Mouse (Mus musculus): ENCODE data around the gene Hmces. TPM values are rescaled to one million over a fixed set of nuclear protein-coding genes. Genes with fewer than 3 reads are reported as not detected.

Gene Hmces
- 26.5 and 28.4 TPM in 2 replicates for polyA plus RNA-seq (2015; fragmentation: Nextera tagmentation; extraction: Ambion mirVana)

GRCm38 (mm10) chr6:87913661-87914325, at the start of gene Hmces:
Hmces (plus strand) TSS chr6:87913935.
- Histone ChIP-seq H3K36me3 (peaks cover 73% of the 10 kb centered on the region), H3K9me3 (no peaks in the 10 kb centered on the region), H3K4me2 (peak within 1 kb of the TSS; percentile 97), H3K27me3 (replicated peaks) (no peaks in the 10 kb centered on the region), H3K4me1 (peaks cover 20% of the 10 kb centered on the region), H3K9ac (peak within 1 kb of the TSS; percentile 94), H3K27ac (replicated peaks) (peak within 1 kb of the TSS; percentile 80), H3K4me3 (peak within 1 kb of the TSS; percentile 88)
- peak; percentile 86 for ATAC-seq (ENCODE audit: extremely low read depth, insufficient number of reproducible peaks, low FRiP score, low TSS enrichment)
- under 1% methylated on average over 57 of the region's 62 CpGs for WGBS

DNA sequence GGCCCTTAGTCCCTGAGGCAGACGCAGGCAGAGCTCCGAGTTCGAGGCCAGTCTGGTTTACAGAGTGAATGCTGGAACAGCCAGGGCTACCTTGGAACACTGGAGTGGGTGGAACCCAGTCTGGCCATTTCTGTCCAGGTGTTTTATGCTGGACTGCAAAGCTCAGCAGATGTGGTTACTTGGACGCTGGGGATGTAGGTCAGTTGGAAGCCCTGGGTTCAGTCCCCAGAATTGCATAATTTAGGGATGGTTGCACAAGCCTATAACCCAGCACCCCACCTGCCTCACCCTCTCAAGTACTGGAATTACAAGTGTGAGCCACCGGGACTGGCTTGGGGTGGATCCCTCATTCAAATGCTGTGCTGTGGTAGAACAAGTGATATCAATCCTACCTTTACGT, 47.5 kb upstream of the Hmces start:
- Histone ChIP-seq H3K27me3 (replicated peaks) (no peaks in the 10 kb centered on the region), H3K9ac (no peak overlapping the region), H3K4me1 (peaks cover 12% of the 10 kb centered on the region), H3K9me3 (no peaks in the 10 kb centered on the region), H3K27ac (replicated peaks) (no peak overlapping the region), H3K4me2 (no peak overlapping the region), H3K4me3 (no peak overlapping the region), H3K36me3 (no peaks in the 10 kb centered on the region)
- ATAC-seq (ENCODE audit: extremely low read depth, insufficient number of reproducible peaks, low FRiP score, low TSS enrichment): no peak
- WGBS: 80% methylated on average over 6 of the region's 6 CpGs

GRCm38 (mm10) chr6:87867256-87867655, 46.5 kb upstream of the Hmces start:
- H3K9me3 ChIP-seq: no peaks in the 10 kb centered on the region
- H3K27ac ChIP-seq (replicated peaks): no peak overlapping the region
- WGBS: 43% methylated on average over 2 of the region's 2 CpGs
- H3K4me3 ChIP-seq: no peak overlapping the region
- H3K4me2 ChIP-seq: no peak overlapping the region
- H3K27me3 ChIP-seq (replicated peaks): no peaks in the 10 kb centered on the region
- H3K36me3 ChIP-seq: no peaks in the 10 kb centered on the region
- H3K4me1 ChIP-seq: peaks cover 12% of the 10 kb centered on the region
- no peak for ATAC-seq (ENCODE audit: extremely low read depth, insufficient number of reproducible peaks, low FRiP score, low TSS enrichment)
- H3K9ac ChIP-seq: no peak overlapping the region

GRCm38 (mm10) chr6:87868871-87869506, 44.7 kb upstream of the Hmces start:
- H3K4me3 ChIP-seq: no peak overlapping the region
- H3K9ac ChIP-seq: no peak overlapping the region
- no peaks in the 10 kb centered on the region for H3K27me3 ChIP-seq (replicated peaks)
- H3K36me3 ChIP-seq: no peaks in the 10 kb centered on the region
- H3K4me1 ChIP-seq: peaks cover 12% of the 10 kb centered on the region
- peak overlapping the region; percentile 48 for H3K27ac ChIP-seq (replicated peaks)
- peak; percentile 75; the same call in 1 of the 2 replicates for ATAC-seq (ENCODE audit: extremely low read depth, insufficient number of reproducible peaks, low FRiP score, low TSS enrichment)
- H3K4me2 ChIP-seq: peak overlapping the region; percentile 37; the same call in 1 of the 2 replicates
- no peaks in the 10 kb centered on the region for H3K9me3 ChIP-seq
- 55% methylated on average over 9 of the region's 9 CpGs for WGBS

DNA sequence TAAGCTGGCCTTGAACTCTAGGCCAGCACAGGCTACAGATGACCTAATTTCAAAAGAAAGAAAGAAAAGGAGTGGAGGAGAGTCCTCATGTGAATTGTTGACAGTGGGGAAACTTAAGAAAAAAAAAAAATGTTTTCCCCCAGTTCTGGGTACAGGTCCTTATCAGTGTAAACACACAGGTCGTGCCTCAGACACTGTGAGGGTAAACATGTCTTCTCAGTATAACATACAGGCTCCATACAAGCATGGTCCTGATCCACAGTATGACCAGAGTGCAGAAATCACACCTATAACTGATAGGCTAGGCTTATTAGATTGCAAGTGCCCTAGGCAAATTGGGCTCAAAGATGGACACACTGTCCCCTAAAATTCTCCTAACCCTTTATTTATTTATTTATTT, 43.3 kb upstream of the Hmces start:
- H3K9me3 ChIP-seq: no peaks in the 10 kb centered on the region
- H3K27me3 ChIP-seq (replicated peaks): no peaks in the 10 kb centered on the region
- H3K4me1 ChIP-seq: peaks cover 12% of the 10 kb centered on the region
- ATAC-seq (ENCODE audit: extremely low read depth, insufficient number of reproducible peaks, low FRiP score, low TSS enrichment): no peak
- no peak overlapping the region for H3K9ac ChIP-seq
- H3K36me3 ChIP-seq: no peaks in the 10 kb centered on the region
- H3K4me3 ChIP-seq: no peak overlapping the region
- no peak overlapping the region for H3K27ac ChIP-seq (replicated peaks)
- no peak overlapping the region for H3K4me2 ChIP-seq
- WGBS: 55% methylated on average over 1 of the region's 1 CpGs

GRCm38 (mm10) chr6:87871240-87871639, 42.5 kb upstream of the Hmces start:
- no peaks in the 10 kb centered on the region for H3K9me3 ChIP-seq
- no peak overlapping the region for H3K27ac ChIP-seq (replicated peaks)
- 75% methylated on average over 7 of the region's 7 CpGs for WGBS

DNA sequence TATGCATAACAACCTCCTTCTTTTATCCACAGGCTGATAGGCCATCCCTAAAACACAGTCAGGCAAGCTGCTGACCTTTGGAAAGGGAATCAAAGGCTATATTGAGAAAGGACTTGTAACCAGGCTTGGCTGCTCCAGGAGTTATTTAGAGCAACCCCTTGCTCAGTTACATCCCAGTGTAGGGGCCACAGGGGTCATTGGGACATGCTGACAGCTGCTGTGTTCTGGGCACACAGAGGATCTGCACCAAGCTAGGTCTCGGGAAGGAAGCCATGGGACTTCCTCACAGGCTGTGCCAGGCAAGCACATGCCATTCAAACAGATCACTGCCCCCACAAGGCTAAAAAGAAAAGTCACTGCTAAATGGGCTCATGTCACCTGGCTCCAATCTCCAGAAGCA, 40.6 kb upstream of the Hmces start:
- H3K9ac ChIP-seq: no peak overlapping the region
- H3K36me3 ChIP-seq: no peaks in the 10 kb centered on the region
- H3K27ac ChIP-seq (replicated peaks): no peak overlapping the region
- H3K4me3 ChIP-seq: no peak overlapping the region
- no peaks in the 10 kb centered on the region for H3K27me3 ChIP-seq (replicated peaks)
- H3K4me1 ChIP-seq: peaks cover 12% of the 10 kb centered on the region
- 26% methylated on average over 1 of the region's 1 CpGs for WGBS
- no peaks in the 10 kb centered on the region for H3K9me3 ChIP-seq
- no peak overlapping the region for H3K4me2 ChIP-seq
- no peak for ATAC-seq (ENCODE audit: extremely low read depth, insufficient number of reproducible peaks, low FRiP score, low TSS enrichment)

More at GRCm38 (mm10) chr6:87871240-87871639, 42.5 kb upstream of the Hmces start:
- H3K4me1 ChIP-seq: peaks cover 12% of the 10 kb centered on the region
- no peaks in the 10 kb centered on the region for H3K27me3 ChIP-seq (replicated peaks)
- no peak overlapping the region for H3K4me2 ChIP-seq
- no peak overlapping the region for H3K4me3 ChIP-seq
- no peak overlapping the region for H3K9ac ChIP-seq
- ATAC-seq (ENCODE audit: extremely low read depth, insufficient number of reproducible peaks, low FRiP score, low TSS enrichment): no peak
- no peaks in the 10 kb centered on the region for H3K36me3 ChIP-seq

DNA sequence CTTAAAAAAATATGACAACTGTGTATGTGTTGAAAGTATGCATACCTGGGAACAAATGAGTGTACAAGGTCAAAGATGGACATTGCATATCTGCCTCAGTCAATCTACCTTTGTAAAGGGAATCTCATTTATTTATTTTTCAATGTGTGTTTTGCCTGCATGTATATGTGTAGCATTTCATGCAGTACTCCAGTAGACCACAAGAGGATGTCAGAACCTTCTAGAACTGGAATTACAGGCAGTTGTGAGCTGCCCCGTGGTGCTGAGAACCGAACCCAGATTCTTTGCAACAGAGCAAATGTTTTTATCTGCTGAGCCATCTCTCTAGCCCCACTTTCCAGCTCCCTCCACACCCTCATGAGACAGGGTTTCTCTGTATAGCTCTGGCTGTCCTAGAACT, 39.8 kb upstream of the Hmces start:
- no peaks in the 10 kb centered on the region for H3K36me3 ChIP-seq
- WGBS: 72% methylated on average over 2 of the region's 2 CpGs
- ATAC-seq (ENCODE audit: extremely low read depth, insufficient number of reproducible peaks, low FRiP score, low TSS enrichment): no peak

GRCm38 (mm10) chr6:87875083-87875482, 38.7 kb upstream of the Hmces start:
- Histone ChIP-seq H3K4me3 (no peak overlapping the region), H3K36me3 (no peaks in the 10 kb centered on the region), H3K27ac (replicated peaks) (no peak overlapping the region), H3K4me1 (no peaks in the 10 kb centered on the region), H3K9me3 (no peaks in the 10 kb centered on the region), H3K27me3 (replicated peaks) (no peaks in the 10 kb centered on the region), H3K9ac (no peak overlapping the region), H3K4me2 (no peak overlapping the region)
- 70% methylated on average over 1 of the region's 1 CpGs for WGBS
- ATAC-seq (ENCODE audit: extremely low read depth, insufficient number of reproducible peaks, low FRiP score, low TSS enrichment): no peak

More for the DNA sequence above, 39.8 kb upstream of the Hmces start:
- Histone ChIP-seq H3K27me3 (replicated peaks) (no peaks in the 10 kb centered on the region), H3K9me3 (no peaks in the 10 kb centered on the region), H3K4me1 (peaks cover 6% of the 10 kb centered on the region), H3K9ac (no peak overlapping the region), H3K27ac (replicated peaks) (no peak overlapping the region), H3K4me2 (no peak overlapping the region), H3K4me3 (no peak overlapping the region)

DNA sequence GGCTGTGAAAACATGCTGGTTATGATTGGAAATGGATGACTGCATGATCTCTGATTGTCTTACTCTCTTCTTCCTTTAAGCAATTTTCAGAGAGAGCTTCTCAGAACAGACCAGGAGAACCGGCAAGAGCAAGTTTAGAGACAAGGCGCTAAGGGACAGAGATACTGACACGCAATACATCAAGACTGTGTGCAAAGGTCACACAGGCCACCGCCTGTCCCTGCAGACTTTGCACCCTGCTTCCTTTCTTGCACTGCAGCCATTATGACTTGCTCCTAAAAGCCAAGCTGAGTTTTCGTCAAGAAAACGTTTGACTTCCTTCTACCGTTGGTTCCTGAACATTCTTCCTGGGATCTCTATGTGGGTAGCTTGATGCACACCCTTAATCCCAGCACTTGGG, 38.2 kb upstream of the Hmces start:
- no peak overlapping the region for H3K27ac ChIP-seq (replicated peaks)
- H3K4me1 ChIP-seq: no peaks in the 10 kb centered on the region
- H3K4me2 ChIP-seq: no peak overlapping the region
- no peak overlapping the region for H3K4me3 ChIP-seq
- ATAC-seq (ENCODE audit: extremely low read depth, insufficient number of reproducible peaks, low FRiP score, low TSS enrichment): no peak
- WGBS: 84% methylated on average over 7 of the region's 7 CpGs
- H3K36me3 ChIP-seq: no peaks in the 10 kb centered on the region
- H3K9ac ChIP-seq: no peak overlapping the region
- no peaks in the 10 kb centered on the region for H3K9me3 ChIP-seq
- no peaks in the 10 kb centered on the region for H3K27me3 ChIP-seq (replicated peaks)

- Histone ChIP-seq H3K9me3 (no peaks in the 10 kb centered on the region), H3K27me3 (replicated peaks) (no peaks in the 10 kb centered on the region), H3K36me3 (no peaks in the 10 kb centered on the region), H3K4me1 (no peaks in the 10 kb centered on the region), H3K4me3 (no peak overlapping the region), H3K27ac (replicated peaks) (no peak overlapping the region; the same call in 1 of the 2 replicates), H3K9ac (no peak overlapping the region), H3K4me2 (0 out of 2 replicates have a peak overlapping the region, but pooled peaks have one; percentile 18)
- no peak for ATAC-seq (ENCODE audit: extremely low read depth, insufficient number of reproducible peaks, low FRiP score, low TSS enrichment)
- 69% methylated on average over 13 of the region's 13 CpGs for WGBS
These were observed 37.6 kb upstream of the Hmces start for GRCm38 (mm10) chr6:87876068-87876643.

Data from heart, embryonic 13.5 days (tissue).